Mouse (Mus musculus): ENCODE results near the gene Pes1. TPM values are rescaled to one million over a fixed set of nuclear protein-coding genes. Genes with fewer than 3 reads are reported as not detected.

Gene Pes1
- polyA plus RNA-seq, 1 experiment from 2014 or later = 80.1 TPM

Other genes with a start within 250 kb of the Pes1 start
- gene Osbp2, start 100.1 kb upstream of the Pes1 start, polyA plus RNA-seq (2016; fragmentation: Nextera tagmentation; extraction: Ambion mirVana) = 0.11 and 0.29 TPM in 2 replicates
- gene 4921536K21Rik, start 68.9 kb upstream of the Pes1 start, polyA plus RNA-seq (2016; fragmentation: Nextera tagmentation; extraction: Ambion mirVana) = 0.31 and 0.33 TPM in 2 replicates
- gene Dusp18, start 68.7 kb upstream of the Pes1 start, polyA plus RNA-seq (2016; fragmentation: Nextera tagmentation; extraction: Ambion mirVana) = 13.6 and 16.1 TPM in 2 replicates
- 4.4 and 6.2 TPM in 2 replicates for gene Slc35e4, start 49.3 kb upstream of the Pes1 start, polyA plus RNA-seq (2016; fragmentation: Nextera tagmentation; extraction: Ambion mirVana)
- gene Tcn2, start 31.8 kb upstream of the Pes1 start, polyA plus RNA-seq (2016; fragmentation: Nextera tagmentation; extraction: Ambion mirVana) = 50.3 and 56.3 TPM in 2 replicates
- 0.15 TPM in 1 of 2 replicates, not detected in the other for gene 4930556J24Rik, start 12.8 kb downstream of the Pes1 start, polyA plus RNA-seq (2016; fragmentation: Nextera tagmentation; extraction: Ambion mirVana)
- 0.32 and 0.73 TPM in 2 replicates for gene Gal3st1, start 19.7 kb downstream of the Pes1 start, polyA plus RNA-seq (2016; fragmentation: Nextera tagmentation; extraction: Ambion mirVana)
- gene Sec14l4, start 67.5 kb downstream of the Pes1 start, polyA plus RNA-seq (2016; fragmentation: Nextera tagmentation; extraction: Ambion mirVana) = 0.07 and 0.50 TPM in 2 replicates
- not detected in 2 replicates for gene Sec14l3, start 100.9 kb downstream of the Pes1 start, polyA plus RNA-seq (2016; fragmentation: Nextera tagmentation; extraction: Ambion mirVana)
- 25.7 and 26.0 TPM in 2 replicates for gene Mtfp1, start 131.5 kb downstream of the Pes1 start, polyA plus RNA-seq (2016; fragmentation: Nextera tagmentation; extraction: Ambion mirVana)
- 0.94 and 2.1 TPM in 2 replicates for gene Sec14l2, start 159.4 kb downstream of the Pes1 start, polyA plus RNA-seq (2016; fragmentation: Nextera tagmentation; extraction: Ambion mirVana)
- gene Rnf215, start 171.2 kb downstream of the Pes1 start, polyA plus RNA-seq (2016; fragmentation: Nextera tagmentation; extraction: Ambion mirVana) = 16.4 and 17.1 TPM in 2 replicates
- gene Ccdc157, start 196.3 kb downstream of the Pes1 start, polyA plus RNA-seq (2016; fragmentation: Nextera tagmentation; extraction: Ambion mirVana) = 3.8 and 4.2 TPM in 2 replicates
- gene Sf3a1, start 196.4 kb downstream of the Pes1 start, polyA plus RNA-seq (2016; fragmentation: Nextera tagmentation; extraction: Ambion mirVana) = 52.7 and 68.6 TPM in 2 replicates
- 18.7 and 22.0 TPM in 2 replicates for gene Tbc1d10a, start 222.8 kb downstream of the Pes1 start, polyA plus RNA-seq (2016; fragmentation: Nextera tagmentation; extraction: Ambion mirVana)